Mouse (Mus musculus): Measurements from ENCODE around the gene Fhad1. TPM values are rescaled to one million over a fixed set of nuclear protein-coding genes. Genes with fewer than 3 reads are reported as not detected.

Gene Fhad1
- polyA plus RNA-seq, 1 experiment from 2014 or later, result 1.2 TPM

DNA sequence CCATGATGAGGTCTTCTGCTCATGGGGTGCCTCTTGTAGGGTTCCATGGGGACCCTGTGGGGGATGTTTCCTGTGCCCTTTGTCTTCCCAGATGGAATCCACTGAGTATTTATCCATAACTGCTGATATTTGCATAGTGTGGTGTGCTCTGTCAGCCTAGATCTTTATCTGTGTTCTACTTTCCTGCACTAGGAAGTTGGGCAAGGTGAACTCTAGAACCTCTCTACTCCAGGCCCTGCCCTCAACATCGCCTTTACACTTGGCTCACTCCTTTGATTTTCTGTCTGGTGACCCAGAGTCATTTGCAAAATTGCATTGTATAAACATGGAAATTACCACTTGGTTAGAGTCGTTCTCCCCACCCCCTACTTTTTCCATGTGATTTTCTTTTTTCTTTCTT, 9.7 kb upstream of the Fhad1 start:
- TF ChIP-seq CTCF (IDR thresholded peaks at IDR 0.05; ENCODE audit: low read depth), result no peak
- Histone ChIP-seq H3K36me3 (ENCODE audit: control insufficient read depth, insufficient read depth) (no peaks in the 10 kb centered on the region), H3K4me3 (ENCODE audit: low read depth, low read length) (no peak overlapping the region), H3K9ac (ENCODE audit: low read depth, low read length) (no peak overlapping the region), H3K27ac (ENCODE audit: low read depth, low read length) (no peak overlapping the region), H3K27me3 (replicated peaks; ENCODE audit: control insufficient read depth, insufficient read depth, low read length) (no peaks in the 10 kb centered on the region), H3K4me2 (replicated peaks; ENCODE audit: low read depth) (no peak overlapping the region), H3K4me1 (replicated peaks; ENCODE audit: control insufficient read depth, insufficient read depth, low read length) (no peaks in the 10 kb centered on the region), H3K9me3 (ENCODE audit: control insufficient read depth) (no peaks in the 10 kb centered on the region)
- WGBS, result 66% methylated on average over 2 of the region's 2 CpGs
- peak; percentile 46; the same call in 1 of the 2 replicates for ATAC-seq

DNA sequence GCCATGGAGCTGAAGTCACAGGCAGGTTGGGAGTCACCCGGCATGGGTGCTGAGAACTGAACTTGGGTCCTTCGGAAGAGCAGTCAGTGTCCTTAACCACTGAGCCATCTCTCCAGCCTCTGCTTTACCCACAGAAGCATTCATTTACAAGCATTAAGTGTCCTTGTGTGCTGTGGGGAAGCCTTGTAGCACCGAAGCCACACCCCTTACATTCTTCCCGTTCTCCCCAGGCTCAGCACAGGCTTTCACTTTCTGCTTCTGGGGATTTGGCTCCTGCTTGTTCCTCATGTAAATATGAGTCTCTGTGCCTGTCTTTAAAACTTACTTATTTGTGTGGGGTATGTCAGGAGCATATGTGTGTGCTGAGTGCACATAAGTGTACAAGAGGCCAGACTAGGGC, 8.3 kb upstream of the Fhad1 start:
- no peaks in the 10 kb centered on the region for H3K4me1 ChIP-seq (replicated peaks; ENCODE audit: control insufficient read depth, insufficient read depth, low read length)
- H3K27ac ChIP-seq (ENCODE audit: low read depth, low read length), result no peak overlapping the region
- no peak overlapping the region for H3K9ac ChIP-seq (ENCODE audit: low read depth, low read length)
- TF ChIP-seq CTCF (IDR thresholded peaks at IDR 0.05; ENCODE audit: low read depth), result no peak
- 60% methylated on average over 4 of the region's 4 CpGs for WGBS
- no peak for ATAC-seq
- H3K27me3 ChIP-seq (replicated peaks; ENCODE audit: control insufficient read depth, insufficient read depth, low read length), result no peaks in the 10 kb centered on the region
- H3K36me3 ChIP-seq (ENCODE audit: control insufficient read depth, insufficient read depth), result no peaks in the 10 kb centered on the region
- H3K4me3 ChIP-seq (ENCODE audit: low read depth, low read length), result no peak overlapping the region
- H3K4me2 ChIP-seq (replicated peaks; ENCODE audit: low read depth), result no peak overlapping the region
- H3K9me3 ChIP-seq (ENCODE audit: control insufficient read depth), result no peaks in the 10 kb centered on the region

DNA sequence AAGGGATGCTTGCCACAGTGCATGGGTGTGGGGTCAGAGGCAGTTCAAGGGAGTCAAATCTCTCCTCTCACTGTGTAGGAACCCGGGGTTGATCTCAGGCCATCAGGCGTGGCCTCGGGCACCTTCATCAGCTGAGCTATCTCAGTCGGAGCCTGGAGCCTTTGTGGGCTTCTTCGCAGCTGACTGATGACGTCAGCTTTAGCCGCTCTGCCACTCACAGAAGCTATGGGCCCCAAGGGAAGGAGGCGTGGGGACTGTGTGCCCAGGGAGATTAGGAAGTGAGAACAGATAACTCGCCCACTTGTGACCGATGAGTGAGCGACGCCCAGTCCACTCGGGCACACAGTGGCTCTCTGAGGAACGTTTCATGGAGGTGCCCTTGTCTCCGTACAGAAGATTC, 2.8 kb upstream of the Fhad1 start:
- Histone ChIP-seq H3K27me3 (replicated peaks; ENCODE audit: control insufficient read depth, insufficient read depth, low read length) (no peaks in the 10 kb centered on the region), H3K4me2 (replicated peaks; ENCODE audit: low read depth) (peak overlapping the region; percentile 46), H3K9ac (ENCODE audit: low read depth, low read length) (no peak overlapping the region), H3K9me3 (ENCODE audit: control insufficient read depth) (no peaks in the 10 kb centered on the region), H3K27ac (ENCODE audit: low read depth, low read length) (0 out of 2 replicates have a peak overlapping the region, but pooled peaks have one; percentile 12), H3K4me3 (ENCODE audit: low read depth, low read length) (no peak overlapping the region), H3K4me1 (replicated peaks; ENCODE audit: control insufficient read depth, insufficient read depth, low read length) (no peaks in the 10 kb centered on the region), H3K36me3 (ENCODE audit: control insufficient read depth, insufficient read depth) (no peaks in the 10 kb centered on the region)
- peak; percentile 52 for ATAC-seq
- WGBS, result 22% methylated on average over 15 of the region's 15 CpGs
- no peak for TF ChIP-seq CTCF (IDR thresholded peaks at IDR 0.05; ENCODE audit: low read depth)

DNA sequence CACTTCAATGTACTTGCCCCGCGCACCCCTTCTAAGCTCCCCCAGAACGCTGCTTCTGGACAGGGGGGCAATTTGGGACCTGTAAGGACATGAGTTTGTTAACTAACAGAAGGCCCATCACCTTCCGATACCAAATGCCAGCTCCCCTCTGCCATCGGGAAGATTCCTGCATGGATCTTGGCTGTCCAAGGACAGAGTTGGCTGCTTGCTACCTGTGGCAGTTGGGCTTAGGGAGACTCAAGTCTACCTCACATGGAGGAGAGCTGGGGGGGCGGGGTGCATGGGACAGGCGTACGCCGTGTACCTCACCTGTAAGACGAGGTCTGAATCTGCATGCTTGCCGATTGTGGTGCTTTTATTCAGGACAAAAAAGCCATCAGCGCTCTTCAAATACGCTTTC, 3.6 kb downstream of the Fhad1 start:
- H3K36me3 ChIP-seq (ENCODE audit: control insufficient read depth, insufficient read depth), result no peaks in the 10 kb centered on the region
- no peaks in the 10 kb centered on the region for H3K4me1 ChIP-seq (replicated peaks; ENCODE audit: control insufficient read depth, insufficient read depth, low read length)
- ATAC-seq, result no peak
- TF ChIP-seq CTCF (IDR thresholded peaks at IDR 0.05; ENCODE audit: low read depth), result no peak
- H3K27ac ChIP-seq (ENCODE audit: low read depth, low read length), result no peak overlapping the region
- no peak overlapping the region for H3K4me3 ChIP-seq (ENCODE audit: low read depth, low read length)
- WGBS, result 94% methylated on average over 13 of the region's 13 CpGs
- no peak overlapping the region for H3K4me2 ChIP-seq (replicated peaks; ENCODE audit: low read depth)
- H3K9me3 ChIP-seq (ENCODE audit: control insufficient read depth), result no peaks in the 10 kb centered on the region
- H3K27me3 ChIP-seq (replicated peaks; ENCODE audit: control insufficient read depth, insufficient read depth, low read length), result no peaks in the 10 kb centered on the region
- no peak overlapping the region for H3K9ac ChIP-seq (ENCODE audit: low read depth, low read length)

DNA sequence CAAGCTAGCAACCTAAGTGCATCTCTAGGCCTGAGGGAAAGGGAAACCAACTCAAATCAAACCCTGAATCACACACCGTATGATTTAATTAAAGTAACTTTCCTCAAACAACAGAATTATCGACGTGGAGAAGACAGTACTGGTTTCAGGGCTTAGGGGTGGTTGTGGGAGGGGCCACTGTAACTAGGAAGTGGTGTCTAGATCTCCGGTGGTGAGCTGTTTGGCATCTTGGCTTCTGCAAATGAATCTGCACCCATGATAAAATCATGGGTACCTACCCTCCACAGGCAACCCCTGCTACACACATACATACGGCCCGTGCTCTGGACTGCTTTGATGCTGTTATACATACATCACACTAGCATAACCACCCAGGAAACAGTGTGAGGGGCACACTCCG, 4.4 kb downstream of the Fhad1 start:
- Histone ChIP-seq H3K4me3 (ENCODE audit: low read depth, low read length) (no peak overlapping the region), H3K27me3 (replicated peaks; ENCODE audit: control insufficient read depth, insufficient read depth, low read length) (no peaks in the 10 kb centered on the region), H3K36me3 (ENCODE audit: control insufficient read depth, insufficient read depth) (no peaks in the 10 kb centered on the region), H3K4me1 (replicated peaks; ENCODE audit: control insufficient read depth, insufficient read depth, low read length) (no peaks in the 10 kb centered on the region), H3K27ac (ENCODE audit: low read depth, low read length) (no peak overlapping the region), H3K4me2 (replicated peaks; ENCODE audit: low read depth) (no peak overlapping the region), H3K9ac (ENCODE audit: low read depth, low read length) (no peak overlapping the region), H3K9me3 (ENCODE audit: control insufficient read depth) (no peaks in the 10 kb centered on the region)
- 75% methylated on average over 7 of the region's 7 CpGs for WGBS
- ATAC-seq, result no peak
- TF ChIP-seq CTCF (IDR thresholded peaks at IDR 0.05; ENCODE audit: low read depth), result no peak

DNA sequence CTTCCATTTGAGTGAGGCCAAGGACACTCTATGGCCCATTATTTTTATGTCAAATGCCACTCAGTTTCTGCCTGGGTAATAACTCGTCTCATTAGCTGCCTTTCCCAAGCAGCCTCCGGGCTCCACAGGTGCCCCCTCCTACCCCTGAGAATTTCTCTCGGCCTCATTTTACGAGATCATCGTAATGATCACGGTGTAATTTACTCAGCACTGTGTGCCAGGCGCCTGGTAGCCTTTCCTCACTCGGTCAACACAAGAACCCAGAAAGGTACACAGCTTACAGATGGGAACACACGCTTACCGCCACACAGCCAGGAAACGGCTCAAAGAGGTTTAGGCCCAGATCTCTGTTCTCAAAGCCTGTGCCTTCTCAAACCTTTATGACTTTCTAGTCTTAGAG, 6.7 kb downstream of the Fhad1 start:
- Histone ChIP-seq H3K4me3 (ENCODE audit: low read depth, low read length) (no peak overlapping the region), H3K4me1 (replicated peaks; ENCODE audit: control insufficient read depth, insufficient read depth, low read length) (peaks cover 5% of the 10 kb centered on the region; the same call in 1 of the 2 replicates), H3K27me3 (replicated peaks; ENCODE audit: control insufficient read depth, insufficient read depth, low read length) (no peaks in the 10 kb centered on the region), H3K36me3 (ENCODE audit: control insufficient read depth, insufficient read depth) (no peaks in the 10 kb centered on the region), H3K27ac (ENCODE audit: low read depth, low read length) (peak overlapping the region; percentile 0; the same call in 1 of the 2 replicates), H3K4me2 (replicated peaks; ENCODE audit: low read depth) (no peak overlapping the region), H3K9me3 (ENCODE audit: control insufficient read depth) (no peaks in the 10 kb centered on the region), H3K9ac (ENCODE audit: low read depth, low read length) (no peak overlapping the region)
- 42% methylated on average over 11 of the region's 11 CpGs for WGBS
- no peak for ATAC-seq
- no peak for TF ChIP-seq CTCF (IDR thresholded peaks at IDR 0.05; ENCODE audit: low read depth)

DNA sequence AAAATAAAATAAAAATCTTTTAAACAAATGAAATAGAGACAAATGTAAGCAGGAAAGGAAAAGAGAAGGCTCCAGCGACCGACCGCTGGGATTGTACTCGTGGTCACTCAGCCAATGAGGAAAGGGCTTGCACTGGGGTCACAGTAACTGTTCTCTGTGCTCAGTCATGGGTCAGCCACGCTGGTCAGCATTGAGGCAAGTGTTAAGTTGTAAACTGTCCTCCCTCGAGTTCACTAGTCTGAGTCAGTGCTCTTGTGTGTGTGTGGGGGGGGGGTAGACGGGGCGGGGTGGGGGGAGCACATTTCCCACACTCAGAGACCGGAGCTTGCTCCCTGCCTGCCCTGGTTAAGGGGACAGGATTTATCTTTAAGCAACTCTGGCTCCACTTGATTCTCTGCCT, 14.3 kb downstream of the Fhad1 start:
- H3K4me2 ChIP-seq (replicated peaks; ENCODE audit: low read depth), result no peak overlapping the region
- no peak overlapping the region for H3K4me3 ChIP-seq (ENCODE audit: low read depth, low read length)
- no peaks in the 10 kb centered on the region for H3K27me3 ChIP-seq (replicated peaks; ENCODE audit: control insufficient read depth, insufficient read depth, low read length)
- WGBS, result 47% methylated on average over 9 of the region's 9 CpGs
- H3K9me3 ChIP-seq (ENCODE audit: control insufficient read depth), result no peaks in the 10 kb centered on the region
- TF ChIP-seq CTCF (IDR thresholded peaks at IDR 0.05; ENCODE audit: low read depth), result no peak
- no peak overlapping the region for H3K27ac ChIP-seq (ENCODE audit: low read depth, low read length)
- peaks cover 5% of the 10 kb centered on the region; the same call in 1 of the 2 replicates for H3K4me1 ChIP-seq (replicated peaks; ENCODE audit: control insufficient read depth, insufficient read depth, low read length)
- H3K36me3 ChIP-seq (ENCODE audit: control insufficient read depth, insufficient read depth), result no peaks in the 10 kb centered on the region
- no peak overlapping the region for H3K9ac ChIP-seq (ENCODE audit: low read depth, low read length)
- no peak for ATAC-seq

Measured in intestine, postnatal 0 days (tissue).